Mouse (Mus musculus) MEL (cell line): ENCODE data around the gene Atp5e. TPM values are rescaled to one million over a fixed set of nuclear protein-coding genes. Genes with fewer than 3 reads are reported as not detected.

Source experiments
- DNase-seq: peaks from one replicate; pipeline ENCODE4 v3.0.0; 2011; ENCODE audit warnings: low read depth, low spot score
- H3K27ac ChIP-seq: 2 replicates; pipeline ENCODE4 v1.5.1; 2012; ENCODE audit warnings: low read depth, mild to moderate bottlenecking, control low read depth, low read length, moderate library complexity; ENCODE audit not compliant: control insufficient read depth
- H3K27me3 ChIP-seq, 2 experiments: fragments of 150-350 bp in 1 of 2; sonication (generic) in 1 of 2; 2 replicates each; pipeline ENCODE4 v1.6.1; 2012; ENCODE audit warnings: low read length in 2 of 2, mild to moderate bottlenecking in 2 of 2, improper control_type of control experiment in 1 of 2, moderate library complexity in 1 of 2; ENCODE audit not compliant: insufficient read depth in 2 of 2, control insufficient read depth in 1 of 2
- H3K36me3 ChIP-seq, 2 experiments: 2 replicates each; pipeline ENCODE4 v1.6.1; 2012 to 2014; ENCODE audit warnings: low read length in 2 of 2, improper control_type of control experiment in 1 of 2, inconsistent platforms in 1 of 2, mild to moderate bottlenecking in 1 of 2; ENCODE audit not compliant: insufficient read depth in 2 of 2, control insufficient read depth in 1 of 2
- H3K4me1 ChIP-seq, 2 experiments: fragments of 150-350 bp in 1 of 2; sonication (generic) in 1 of 2; 2 replicates each; pipeline ENCODE4 v1.6.1; 2012; ENCODE audit warnings: low read length in 2 of 2, improper control_type of control experiment in 1 of 2, mild to moderate bottlenecking in 1 of 2; ENCODE audit not compliant: insufficient read depth in 2 of 2, control insufficient read depth in 1 of 2
- H3K4me3 ChIP-seq, 2 experiments: fragments of 150-350 bp in 1 of 2; sonication (generic) in 1 of 2; 2 replicates each; pipeline ENCODE4 v1.5.1; 2012; ENCODE audit warnings: low read depth in 2 of 2, low read length in 2 of 2, mild to moderate bottlenecking in 2 of 2, moderate library complexity in 2 of 2, control low read depth in 1 of 2, improper control_type of control experiment in 1 of 2; ENCODE audit not compliant: control insufficient read depth in 1 of 2, insufficient read depth in 1 of 2
- H3K79me2 ChIP-seq: 2 replicates; pipeline ENCODE4 v1.6.1; 2012; ENCODE audit warnings: mild to moderate bottlenecking, low read length, moderate library complexity; ENCODE audit not compliant: control insufficient read depth, poor library complexity, insufficient read depth
- H3K9ac ChIP-seq: 2 replicates; pipeline ENCODE4 v1.6.1; 2012; ENCODE audit warnings: low read depth, mild to moderate bottlenecking, control low read depth, low read length, moderate library complexity; ENCODE audit not compliant: control insufficient read depth, poor library complexity, severe bottlenecking
- H3K9me3 ChIP-seq: fragments of 150-350 bp; sonication (generic); replicated peaks from 2 replicates; pipeline ENCODE4 v1.6.1; 2012; ENCODE audit warnings: mild to moderate bottlenecking, low read length, improper control_type of control experiment, moderate library complexity; ENCODE audit not compliant: insufficient read depth
- CHD1 ChIP-seq: IDR thresholded peaks from 2 replicates; pipeline ENCODE4 v1.6.1; 2012; ENCODE audit warnings: low read depth, mild to moderate bottlenecking, inconsistent platforms, low read length, improper control_type of control experiment
- CHD2 ChIP-seq: IDR thresholded peaks from 2 replicates; pipeline ENCODE4 v1.6.1; 2011; ENCODE audit warnings: low read length, improper control_type of control experiment
- CTCF ChIP-seq, 3 experiments: IDR thresholded peaks in 2 of 3; conservative IDR thresholded peaks in 1 of 3; 2 replicates each; pipeline ENCODE4 v1.5.1; 2011 to 2012; ENCODE audit warnings: low read length in 3 of 3, low read depth in 2 of 3, mild to moderate bottlenecking in 2 of 3, improper control_type of control experiment in 1 of 3, inconsistent platforms in 1 of 3, mixed read lengths in 1 of 3, moderate library complexity in 1 of 3; ENCODE audit not compliant: control insufficient read depth in 1 of 3, insufficient read depth in 1 of 3, poor library complexity in 1 of 3, severe bottlenecking in 1 of 3
- E2F4 ChIP-seq: IDR thresholded peaks from 2 replicates; pipeline ENCODE4 v1.6.1; 2011; ENCODE audit warnings: low read depth, low read length, improper control_type of control experiment, borderline replicate concordance
- ELF1 ChIP-seq: IDR thresholded peaks from 2 replicates; pipeline ENCODE4 v1.6.1; 2014; ENCODE audit warnings: low read depth, mild to moderate bottlenecking, inconsistent platforms, low read length, improper control_type of control experiment, moderate library complexity
- EP300 ChIP-seq, 2 experiments: IDR thresholded peaks; 2 replicates each; pipeline ENCODE4 v1.6.1; 2011; ENCODE audit warnings: improper control_type of control experiment in 2 of 2, low read length in 2 of 2, low read depth in 1 of 2, mild to moderate bottlenecking in 1 of 2
- GABPA ChIP-seq: IDR thresholded peaks from 2 replicates; pipeline ENCODE4 v1.6.1; 2012; ENCODE audit warnings: low read depth, mild to moderate bottlenecking, inconsistent platforms, low read length, improper control_type of control experiment, moderate library complexity
- GATA1 ChIP-seq: IDR thresholded peaks from 2 replicates; pipeline ENCODE4 v1.6.1; 2011; ENCODE audit warnings: low read depth, low read length, improper control_type of control experiment
- MAFK ChIP-seq: IDR thresholded peaks from 2 replicates; pipeline ENCODE4 v1.6.1; 2011; ENCODE audit warnings: low read depth, mild to moderate bottlenecking, low read length, improper control_type of control experiment, borderline replicate concordance
- MAX ChIP-seq: IDR thresholded peaks from 2 replicates; pipeline ENCODE4 v1.6.1; 2011; ENCODE audit warnings: low read length, improper control_type of control experiment
- MXI1 ChIP-seq: IDR thresholded peaks from 2 replicates; pipeline ENCODE4 v1.6.1; 2011; ENCODE audit warnings: mild to moderate bottlenecking, low read depth, low read length, improper control_type of control experiment
- MYB ChIP-seq: IDR thresholded peaks from 2 replicates; pipeline ENCODE4 v1.6.1; 2011; ENCODE audit warnings: mild to moderate bottlenecking, low read depth, low read length, improper control_type of control experiment
- MYC ChIP-seq: IDR thresholded peaks from 2 replicates; pipeline ENCODE4 v1.6.1; 2011; ENCODE audit warnings: low read depth, mild to moderate bottlenecking, low read length, improper control_type of control experiment, moderate library complexity
- NELFE ChIP-seq: IDR thresholded peaks from 2 replicates; pipeline ENCODE4 v1.6.1; 2011; ENCODE audit warnings: low read depth, low read length, improper control_type of control experiment
- NRF1 ChIP-seq: IDR thresholded peaks from 2 replicates; pipeline ENCODE4 v1.6.1; 2014; ENCODE audit warnings: low read depth, mild to moderate bottlenecking, inconsistent platforms, low read length, improper control_type of control experiment, moderate library complexity; ENCODE audit not compliant: poor library complexity, insufficient read depth, severe bottlenecking
- POLR2AphosphoS5 ChIP-seq: IDR thresholded peaks from 2 replicates; pipeline ENCODE4 v1.6.1; 2012; ENCODE audit warnings: low read depth, borderline replicate concordance, mild to moderate bottlenecking, inconsistent platforms, low read length, moderate library complexity, mixed read lengths
- RCOR1 ChIP-seq: IDR thresholded peaks from 2 replicates; pipeline ENCODE4 v1.6.1; 2012; ENCODE audit warnings: low read depth, mild to moderate bottlenecking, inconsistent platforms, low read length, improper control_type of control experiment
- TBP ChIP-seq: IDR thresholded peaks from 2 replicates; pipeline ENCODE4 v1.8.0; 2011; ENCODE audit warnings: low read depth, low read length, improper control_type of control experiment
- TCF12 ChIP-seq: IDR thresholded peaks from 2 replicates; pipeline ENCODE4 v1.6.1; 2014; ENCODE audit warnings: low read depth, mild to moderate bottlenecking, inconsistent platforms, low read length, improper control_type of control experiment, moderate library complexity
- USF1 ChIP-seq: IDR thresholded peaks from 2 replicates; pipeline ENCODE4 v1.6.1; 2014; ENCODE audit warnings: low read depth, mild to moderate bottlenecking, inconsistent platforms, low read length, improper control_type of control experiment, moderate library complexity
- USF2 ChIP-seq, 2 experiments: IDR thresholded peaks; 2 replicates each; pipeline ENCODE4 v1.6.1; 2011 to 2012; ENCODE audit warnings: improper control_type of control experiment in 2 of 2, low read length in 2 of 2, borderline replicate concordance in 1 of 2, inconsistent platforms in 1 of 2, low read depth in 1 of 2, mild to moderate bottlenecking in 1 of 2; ENCODE audit not compliant: insufficient read depth in 1 of 2
- ZC3H11A ChIP-seq: IDR thresholded peaks from 2 replicates; pipeline ENCODE4 v1.6.1; 2012; ENCODE audit warnings: low read depth, mild to moderate bottlenecking, inconsistent platforms, low read length, improper control_type of control experiment
- ZMIZ1 ChIP-seq: IDR thresholded peaks from 2 replicates; pipeline ENCODE4 v1.6.1; 2012; ENCODE audit warnings: low read depth, mild to moderate bottlenecking, inconsistent platforms, low read length, improper control_type of control experiment, moderate library complexity
- polyA plus RNA-seq, 2 experiments: library from polyadenylated mRNA; stranded (reverse) in 1 of 2; unstranded in 1 of 2; fragments of >175 nt in 1 of 2; fragments of >200 nt in 1 of 2; gene quantifications; 2 replicates each; pipeline versions ENCODE4 v1.2.1 to v1.2.4; 2012; ENCODE audit warnings: low replicate concordance in 2 of 2, low read depth in 1 of 2; ENCODE audit not compliant: insufficient read length in 2 of 2, insufficient read depth in 1 of 2, missing spikeins in 1 of 2
- total RNA-seq: library from RNA; depleted of rRNA; stranded (reverse); fragments of 300-350 nt; gene quantifications from 2 replicates; pipeline ENCODE4 v1.2.3, GENCODE M21; 2012

Atp5e gene
- total and polyA plus RNA-seq, 3 experiments: 225 to 561 TPM; not detected in 1

- no peaks in the 10 kb centered on the region for H3K9me3 ChIP-seq
- H3K79me2 ChIP-seq: peaks cover 39% of the 10 kb centered on the region
- H3K4me3 ChIP-seq: peak overlapping the region; percentile 66 to 87
- peaks cover 12 to 34% of the 10 kb centered on the region in 2 experiments for H3K4me1 ChIP-seq
- peaks cover 0 to 36% of the 10 kb centered on the region in 2 experiments; a peak in 2 of 4 replicates for H3K36me3 ChIP-seq
- DNase-seq: peak; percentile 66
- H3K9ac ChIP-seq: peak overlapping the region; percentile 97
- H3K27me3 ChIP-seq: no peaks in the 10 kb centered on the region
- H3K27ac ChIP-seq: peak overlapping the region; percentile 76
- TF ChIP-seq MYC (peak; percentile 35; the same call in 1 of the 2 replicates), MYB (no peak), E2F4 (no peak), MXI1 (peak; percentile 44), GABPA (no peak), TCF12 (no peak), NRF1 (no peak), ELF1 (no peak), CHD2 (no peak), TBP (no peak), EP300 (IDR thresholded peaks at IDR 0.05; ENCODE audit: low read depth in 1 of 2, low read length in 2 of 2) (no peak), USF2 (IDR thresholded peaks at IDR 0.05; ENCODE audit: borderline replicate concordance in 1 of 2, insufficient read depth in 1 of 2, low read depth in 1 of 2, low read length in 2 of 2) (no peak), ZMIZ1 (no peak), GATA1 (no peak), ZC3H11A (no peak), CTCF (IDR thresholded peaks at IDR 0.05 in 2 of 3, conservative IDR thresholded peaks at IDR 0.05 in 1 of 3; ENCODE audit: control insufficient read depth in 1 of 3, insufficient read depth in 1 of 3, low read depth in 2 of 3, low read length in 3 of 3, poor library complexity in 1 of 3, severe bottlenecking in 1 of 3) (no peak), MAX (peak; percentile 77), MAFK (no peak), POLR2AphosphoS5 (no peak), RCOR1 (no peak), CHD1 (no peak), USF1 (no peak), NELFE (no peak)
These were observed 8.5 kb upstream of the Atp5e start for GRCm38 (mm10) chr2:174472407-174472806.
